Comparison of ENCODE assay signal across 9 mouse cellular contexts in the genomic region with DNA sequence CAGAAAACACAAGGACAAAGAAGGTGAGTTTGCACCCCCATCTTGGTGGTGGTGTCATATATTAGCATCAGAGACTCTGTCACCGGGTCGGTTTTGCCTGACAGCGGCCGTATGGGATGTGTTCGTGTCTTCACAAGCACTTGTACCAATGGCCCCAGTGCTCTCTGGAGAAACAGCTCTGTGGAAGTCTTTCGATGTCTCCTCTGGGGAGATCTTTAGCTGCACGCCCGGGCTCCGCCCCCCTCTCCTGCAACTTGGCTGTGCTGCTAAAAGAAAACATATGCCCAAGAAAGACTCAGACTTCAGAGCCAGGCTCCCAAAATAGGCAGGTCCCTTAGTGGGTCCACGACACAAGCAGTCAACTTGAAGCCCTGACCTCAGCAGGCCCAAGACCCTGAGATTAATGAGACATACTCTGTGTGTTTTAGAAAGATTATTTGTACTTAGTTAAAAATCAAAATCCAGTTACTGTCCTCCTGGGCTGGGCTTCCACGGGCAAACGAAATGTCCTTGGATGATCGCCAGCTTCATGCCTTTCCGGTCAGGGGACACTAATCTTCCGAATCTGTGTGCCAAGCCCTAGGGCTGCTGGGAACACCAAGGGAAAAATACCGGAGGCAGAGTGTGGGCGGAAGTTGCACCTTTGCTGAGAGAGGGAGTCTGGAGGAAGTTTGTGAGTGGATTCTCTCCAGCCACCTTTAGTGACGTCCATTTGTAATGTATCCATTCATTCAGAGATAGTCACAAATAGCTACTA. TPM values are rescaled to one million over a fixed set of nuclear protein-coding genes. Genes with fewer than 3 reads are reported as not detected.
DNase-seq lines count a peak whose midpoint lies in the region; ATAC-seq and TF ChIP-seq lines count a peak whose summit lies in the region.
"Had no signal": no experiment of that assay in that cellular context is flagged by ENCODE, and none has a peak within 500 bp of the region (broad histone marks: within the 10 kb centered on the region; RNA-seq: fewer than 3 reads in every experiment).

No protein-coding gene starts in this region.

- H3K4me3 ChIP-seq in forebrain, embryonic 12.5 days (replicated peaks) = no peak overlapping the region
- H3K4me3 ChIP-seq in heart, embryonic 16.5 days (ENCODE audit: low read length) = no peak overlapping the region
- H3K4me3 ChIP-seq in kidney, postnatal 0 days (replicated peaks; ENCODE audit: low read depth, low read length) = no peak overlapping the region
- H3K4me3 ChIP-seq in midbrain, embryonic 12.5 days = no peak overlapping the region
- H3K4me3 ChIP-seq: liver, embryonic 15.5 days had no signal

- peak overlapping the region; percentile 57 for H3K27ac ChIP-seq in forebrain, embryonic 12.5 days
- peak overlapping the region; percentile 86 for H3K27ac ChIP-seq in heart, embryonic 16.5 days (ENCODE audit: low read length)
- H3K27ac ChIP-seq in kidney, postnatal 0 days = peak overlapping the region; percentile 82
- peak overlapping the region; percentile 25; the same call in 1 of the 2 replicates for H3K27ac ChIP-seq in midbrain, embryonic 12.5 days (replicated peaks)
- H3K27ac ChIP-seq: liver, embryonic 15.5 days had no signal

- H3K9me3 ChIP-seq in forebrain, embryonic 12.5 days = no peaks in the 10 kb centered on the region
- H3K9me3 ChIP-seq in heart, embryonic 16.5 days (replicated peaks; ENCODE audit: control insufficient read depth, low read length) = no peaks in the 10 kb centered on the region
- no peaks in the 10 kb centered on the region for H3K9me3 ChIP-seq in kidney, postnatal 0 days (replicated peaks; ENCODE audit: low read length)
- H3K9me3 ChIP-seq in midbrain, embryonic 12.5 days = no peaks in the 10 kb centered on the region
- H3K9me3 ChIP-seq: liver, embryonic 15.5 days had no signal

- H3K4me1 ChIP-seq in forebrain, embryonic 12.5 days = peaks cover 45% of the 10 kb centered on the region
- H3K4me1 ChIP-seq in heart, embryonic 16.5 days (ENCODE audit: control insufficient read depth, insufficient read depth, low read length) = peaks cover 20% of the 10 kb centered on the region
- H3K4me1 ChIP-seq in kidney, postnatal 0 days (replicated peaks; ENCODE audit: insufficient read depth, low read length) = peaks cover 37% of the 10 kb centered on the region
- peaks cover 45% of the 10 kb centered on the region for H3K4me1 ChIP-seq in midbrain, embryonic 12.5 days

- WGBS in forebrain, embryonic 12.5 days = 70% methylated on average over 18 of the region's 18 CpGs
- WGBS in heart, embryonic 16.5 days = 24% methylated on average over 18 of the region's 18 CpGs
- WGBS in kidney, postnatal 0 days = 24% methylated on average over 18 of the region's 18 CpGs
- WGBS in midbrain, embryonic 12.5 days = 72% methylated on average over 18 of the region's 18 CpGs

- H3K36me3 ChIP-seq in forebrain, embryonic 12.5 days (replicated peaks) = no peaks in the 10 kb centered on the region
- H3K36me3 ChIP-seq in heart, embryonic 16.5 days (ENCODE audit: control insufficient read depth, insufficient read depth) = peaks cover 27% of the 10 kb centered on the region
- H3K36me3 ChIP-seq in kidney, postnatal 0 days (ENCODE audit: insufficient read depth, low read length) = no peaks in the 10 kb centered on the region
- H3K36me3 ChIP-seq in midbrain, embryonic 12.5 days = no peaks in the 10 kb centered on the region
- H3K36me3 ChIP-seq: liver, embryonic 15.5 days had no signal

- TF ChIP-seq CTCF in kidney, postnatal 0 days (IDR thresholded peaks at IDR 0.05; ENCODE audit: low read depth) = no peak

- H3K27me3 ChIP-seq in forebrain, embryonic 12.5 days = no peaks in the 10 kb centered on the region
- no peaks in the 10 kb centered on the region for H3K27me3 ChIP-seq in heart, embryonic 16.5 days (ENCODE audit: control insufficient read depth, insufficient read depth, low read length)
- H3K27me3 ChIP-seq in kidney, postnatal 0 days (ENCODE audit: insufficient read depth, low read length) = no peaks in the 10 kb centered on the region
- H3K27me3 ChIP-seq in midbrain, embryonic 12.5 days = 0 out of 2 replicates have a peak, but pooled peaks cover under 1% of the 10 kb centered on the region
- H3K27me3 ChIP-seq: liver, embryonic 15.5 days had no signal

- no peak for ATAC-seq in forebrain, embryonic 12.5 days (ENCODE audit: low FRiP score)
- ATAC-seq in heart, embryonic 16.5 days (replicated peaks; ENCODE audit: extremely low read depth, insufficient read depth, low FRiP score) = peak; percentile 72
- no peak for ATAC-seq in kidney, postnatal 0 days (replicated peaks; ENCODE audit: low FRiP score, low read depth)
- ATAC-seq in midbrain, embryonic 12.5 days (ENCODE audit: low FRiP score, low read depth) = no peak

- no peak overlapping the region for H3K4me2 ChIP-seq in forebrain, embryonic 12.5 days
- peak overlapping the region; percentile 0 for H3K4me2 ChIP-seq in heart, embryonic 16.5 days (ENCODE audit: low read depth, low read length)
- H3K4me2 ChIP-seq in kidney, postnatal 0 days (ENCODE audit: low read length) = peak overlapping the region; percentile 1; the same call in 1 of the 2 replicates
- no peak overlapping the region for H3K4me2 ChIP-seq in midbrain, embryonic 12.5 days (replicated peaks)
- H3K4me2 ChIP-seq: liver, embryonic 15.5 days had no signal

- DNase-seq in Muller cell, postnatal 12 days (ENCODE audit: inconsistent ontology term) = peak; percentile 91
- DNase-seq in adrenal gland, adult 8-10 months = peak; percentile 90
- DNase-seq in kidney, postnatal 0 days (ENCODE audit: low spot score) = peak; percentile 72
- DNase-seq in urinary bladder, postnatal 4 days (ENCODE audit: low spot score in 2 of 2) = peak; percentile 66 to 68
- no peak for DNase-seq in spleen, postnatal 10 days (ENCODE audit: low spot score in 2 of 2)

- H3K9ac ChIP-seq in forebrain, embryonic 12.5 days = no peak overlapping the region
- peak overlapping the region; percentile 18 for H3K9ac ChIP-seq in heart, embryonic 16.5 days (ENCODE audit: low read length)
- H3K9ac ChIP-seq in kidney, postnatal 0 days (ENCODE audit: low read depth, low read length) = no peak overlapping the region
- no peak overlapping the region for H3K9ac ChIP-seq in midbrain, embryonic 12.5 days (replicated peaks)
- H3K9ac ChIP-seq: liver, embryonic 15.5 days had no signal

RNA-seq across cellular contexts. Expression of gene Pdcd4, which starts 41.7 kb away (rescaled TPM):
- total RNA-seq in adrenal gland, adult 8-10 months (2022) = 100 to 1,000 TPM in 3 of 4 experiments, 10 to 100 TPM in 1; 97.1 to 122 (median 103) TPM
- polyA plus RNA-seq in forebrain, embryonic 12.5 days (2016; fragmentation: Nextera tagmentation; extraction: Ambion mirVana) = 110 and 111 TPM in 2 replicates
- polyA plus RNA-seq in heart, embryonic 16.5 days (2015; fragmentation: Nextera tagmentation; extraction: Ambion mirVana) = 32.0 and 37.9 TPM in 2 replicates
- polyA plus RNA-seq in kidney, postnatal 0 days (2015; fragmentation: Nextera tagmentation; extraction: Ambion mirVana) = 119 and 121 TPM in 2 replicates
- 88.7 and 94.2 TPM in 2 replicates for polyA plus RNA-seq in midbrain, embryonic 12.5 days (2016; fragmentation: Nextera tagmentation; extraction: Ambion mirVana)

Comparison
In these comparisons a context has a peak if more than half of its experiments do, and no peak if none do; other contexts are left out.
1. DNase-seq: peak in Muller cell, postnatal 12 days (single experiment), adrenal gland, adult 8-10 months (single experiment), kidney, postnatal 0 days (single experiment) and urinary bladder, postnatal 4 days (2 of 2); none in spleen, postnatal 10 days (0 of 2).
2. H3K27ac ChIP-seq: peak in every context shown above with its lines; median percentile 86 in heart, embryonic 16.5 days; 82 in kidney, postnatal 0 days; 57 in forebrain, embryonic 12.5 days; 25 in midbrain, embryonic 12.5 days.
3. H3K4me2 ChIP-seq: peak in heart, embryonic 16.5 days (single experiment) and kidney, postnatal 0 days (single experiment); none in forebrain, embryonic 12.5 days (single experiment) and midbrain, embryonic 12.5 days (single experiment).